Mouse (Mus musculus) embryo, embryonic 11.5 days (tissue): ENCODE measurements around the gene Flg.

ENCODE experiments used
- DNase-seq: peaks from one replicate; pipeline ENCODE4 v3.0.0-alpha.2; 2012; ENCODE audit warnings: low read depth, low spot score

Gene Flg

DNA sequence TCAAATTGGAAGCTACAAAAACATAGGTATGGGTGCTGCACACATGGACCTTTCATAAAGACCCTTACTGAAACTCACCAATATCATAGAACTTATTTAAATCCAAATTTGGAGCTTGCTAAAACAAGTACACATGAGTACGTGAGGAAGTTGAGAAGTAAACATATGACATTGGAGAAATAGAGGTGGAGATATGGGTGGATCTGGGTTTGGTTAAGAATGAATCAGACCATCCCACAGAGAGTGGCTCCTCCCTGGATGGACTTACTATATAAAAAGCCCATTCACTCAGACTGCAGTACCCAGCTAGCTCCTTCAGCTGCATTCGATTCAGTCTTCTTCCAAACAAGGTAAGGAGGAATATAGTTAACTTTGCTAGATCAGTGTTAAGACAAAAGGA is at the start of gene Flg:
Gene Flg (plus strand): TSS at position 301 of the 400 bp plus-strand sequence.
- DNase-seq = no peak

DNA sequence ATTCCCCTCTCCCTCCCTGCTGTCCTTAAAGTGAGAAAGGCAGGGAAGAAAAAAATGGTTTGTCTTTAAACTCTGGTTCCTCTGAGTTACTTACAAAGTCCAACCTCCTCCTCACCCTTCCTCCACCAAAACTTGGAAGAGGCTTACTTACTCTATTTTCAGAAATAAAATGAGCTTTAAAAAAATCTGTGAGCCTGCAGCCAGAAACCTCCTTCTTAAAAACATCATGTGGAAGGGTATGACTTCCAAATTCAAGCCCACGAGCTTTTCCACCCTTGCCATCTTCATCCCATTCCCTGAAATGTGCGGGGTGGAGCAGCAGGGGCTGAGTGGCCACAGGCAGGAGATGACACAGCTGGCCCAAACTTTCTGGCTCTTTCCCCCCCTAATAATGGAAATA is 24.2 kb downstream of the Flg start:
- no peak for DNase-seq

DNA sequence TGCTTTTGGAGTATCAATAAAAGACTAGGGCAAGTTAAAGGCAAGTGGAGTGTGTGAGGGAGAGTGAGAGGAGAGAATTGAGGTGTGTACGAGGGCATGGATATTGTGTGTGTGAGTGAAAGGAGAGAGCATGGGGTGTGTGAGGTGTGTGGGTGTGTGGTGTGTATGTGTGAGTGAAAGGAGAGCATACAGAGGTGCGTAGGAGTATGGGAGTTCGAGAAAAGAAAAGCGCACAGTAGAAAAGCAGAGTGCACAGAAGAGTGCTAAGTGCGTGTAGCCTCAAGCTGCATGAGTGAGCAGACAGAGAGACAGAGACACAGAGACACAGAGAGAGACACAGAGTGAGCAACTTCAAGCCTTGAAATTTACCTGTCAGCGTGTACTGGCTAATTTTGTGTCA is 26.5 kb downstream of the Flg start:
- DNase-seq = no peak

DNA sequence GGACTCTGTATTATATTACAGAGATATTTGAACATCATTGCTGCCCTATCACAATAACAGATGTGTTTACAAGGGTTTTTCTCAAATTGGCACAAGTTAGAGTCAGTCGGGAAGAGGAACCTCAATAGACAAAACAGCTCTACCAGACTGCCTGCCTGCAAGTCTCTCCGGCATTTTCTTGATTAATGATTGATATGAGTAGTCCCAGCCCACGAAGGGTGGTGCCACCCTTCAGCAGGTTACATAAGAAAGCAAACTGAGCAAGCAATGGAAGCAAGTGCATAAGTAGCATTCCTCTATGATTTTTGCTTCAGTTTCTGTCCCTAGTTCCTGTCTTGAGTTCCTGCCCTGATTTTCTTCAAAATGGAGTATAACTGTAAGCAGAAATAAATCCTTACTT is 28.6 kb downstream of the Flg start:
- no peak for DNase-seq

DNA sequence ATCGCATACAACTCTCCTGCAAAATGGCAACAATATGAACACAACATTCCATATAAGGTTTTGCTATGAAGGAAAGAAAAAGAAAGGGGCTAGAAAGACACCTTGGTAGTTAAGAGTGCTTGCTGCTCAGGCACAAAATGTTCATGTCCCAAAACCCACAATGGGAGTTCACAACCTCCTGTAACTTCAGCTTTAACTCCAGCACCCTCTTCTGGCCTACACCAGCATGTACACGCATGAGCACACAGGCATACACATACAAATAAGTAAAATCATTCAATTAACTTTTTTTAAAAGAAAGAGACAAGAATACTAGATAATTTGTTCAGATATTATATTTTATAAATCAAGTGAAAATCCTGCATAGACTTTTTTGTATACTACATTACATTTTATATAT is 32.8 kb downstream of the Flg start:
- no peak for DNase-seq

DNA sequence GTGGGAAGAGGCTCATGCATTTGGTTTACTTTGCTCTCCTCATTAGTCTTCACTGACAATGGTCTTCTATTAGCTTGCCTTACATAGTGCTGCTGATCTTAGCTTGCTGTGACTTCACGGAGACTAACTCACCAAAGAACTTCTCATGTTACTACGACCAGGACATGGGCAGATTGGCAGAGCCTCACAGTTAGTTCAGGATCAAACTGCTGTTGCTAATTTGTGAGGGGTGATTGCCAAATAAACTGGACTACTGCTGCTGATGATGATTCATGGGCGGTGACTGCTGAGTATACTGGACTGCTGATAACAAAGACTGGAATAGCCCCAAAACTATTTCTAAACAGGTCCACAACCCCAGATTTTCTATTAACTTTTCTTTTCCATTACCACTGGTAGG is 38.0 kb downstream of the Flg start:
- DNase-seq = no peak

DNA sequence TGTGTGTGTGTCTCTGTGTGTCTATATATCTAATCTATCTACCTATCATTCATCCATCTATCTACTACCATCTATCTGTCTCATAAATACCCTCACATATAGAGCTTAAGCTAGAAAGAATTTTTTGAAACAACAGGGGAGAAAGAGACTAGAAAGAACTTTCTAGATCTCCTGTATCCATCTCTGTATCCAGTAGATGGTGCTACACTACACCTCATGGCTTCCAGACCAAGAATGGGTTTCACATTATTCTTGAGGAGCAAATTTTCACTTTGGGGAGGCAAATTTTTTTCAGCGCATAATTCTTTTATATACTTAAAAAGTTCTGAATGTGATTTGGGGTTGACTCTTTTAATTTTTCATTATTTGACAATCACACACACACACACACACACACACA is 41.1 kb downstream of the Flg start:
- no peak for DNase-seq

DNA sequence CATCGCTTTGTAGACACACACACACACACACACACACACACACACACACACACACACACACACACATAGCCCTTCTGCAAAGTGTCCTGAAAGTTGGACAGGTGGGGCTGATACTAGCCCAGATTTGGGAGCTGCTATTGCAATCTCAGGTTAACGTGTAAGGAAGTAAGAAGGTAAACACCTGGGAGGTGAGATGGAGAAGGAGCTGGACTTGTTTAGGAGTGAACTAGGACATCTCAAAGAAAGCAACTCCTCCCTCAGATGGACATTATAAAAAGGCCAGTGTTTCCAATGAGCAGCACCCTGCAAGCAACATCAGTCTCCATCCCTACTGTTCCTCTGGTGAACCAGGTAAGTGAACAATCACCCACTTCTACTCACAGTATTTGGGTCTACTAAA is 46.1 kb downstream of the Flg start, which contains the start of gene Hrnr:
Gene Hrnr (plus strand): TSS at position 301 of the 400 bp plus-strand sequence.
- DNase-seq = no peak

DNA sequence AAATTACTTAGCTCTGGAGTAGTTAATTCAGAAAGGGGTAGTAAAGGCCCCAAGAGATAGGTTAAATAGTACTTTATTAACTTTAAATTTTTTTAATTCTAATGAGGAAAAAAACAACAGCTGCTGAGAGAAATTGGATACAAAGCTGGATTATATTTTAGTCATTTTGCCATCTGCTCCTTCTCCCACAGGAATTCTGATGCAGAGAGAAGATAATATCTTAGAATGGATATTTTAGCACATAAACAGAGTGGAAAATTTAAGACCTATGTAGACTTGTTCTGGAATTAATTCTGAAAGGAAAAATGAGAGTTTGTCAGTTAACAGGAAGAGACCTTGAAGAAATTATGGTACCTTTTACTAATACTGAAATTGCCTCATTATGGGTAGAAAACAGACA is 64.4 kb downstream of the Flg start:
- DNase-seq = no peak

DNA sequence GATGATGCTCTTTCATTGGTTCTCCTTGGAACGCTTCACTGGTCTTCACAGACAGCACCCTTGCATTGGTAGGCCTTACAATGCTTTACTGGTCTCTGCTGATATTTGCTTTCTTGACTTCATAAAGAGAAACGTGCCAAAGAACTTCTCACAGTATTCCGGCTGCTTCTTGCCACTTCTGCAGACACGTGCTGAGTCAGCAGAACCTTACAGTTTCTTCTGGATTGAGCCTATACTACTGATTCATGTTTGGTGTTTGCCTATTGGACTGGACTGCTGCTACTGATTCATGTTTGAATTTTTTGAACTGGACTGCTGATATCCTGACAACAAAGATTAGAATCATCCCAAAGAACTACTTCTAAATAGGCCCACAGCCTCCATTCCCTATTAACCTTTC is 66.7 kb downstream of the Flg start:
- DNase-seq = no peak
